Comparison of ENCODE assay signal across 10 mouse cellular contexts in genomic region chr6:36903159-36903794, GRCm38 (mm10).
A peak's percentile ranks its signal among the peaks of the same experiment; 100 is the strongest.
DNase-seq lines count a peak whose midpoint lies in the region; ATAC-seq and TF ChIP-seq lines count a peak whose summit lies in the region.
"Had no signal": no experiment of that assay in that cellular context is flagged by ENCODE, and none has a peak within 500 bp of the region (broad histone marks: within the 10 kb centered on the region; RNA-seq: fewer than 3 reads in every experiment).

No protein-coding gene starts in this region.

- TF ChIP-seq CTCF in embryonic fibroblast, embryonic 13.5 days (IDR thresholded peaks at IDR 0.05; ENCODE audit: borderline replicate concordance, insufficient read depth, low read length), result no peak
- TF ChIP-seq CTCF in hindbrain, postnatal 0 days (IDR thresholded peaks at IDR 0.05; ENCODE audit: low read depth), result no peak

- peak overlapping the region; percentile 37; the same call in 1 of the 2 replicates for H3K27ac ChIP-seq in heart, embryonic 13.5 days (replicated peaks)
- H3K27ac ChIP-seq in embryonic fibroblast, embryonic 13.5 days (ENCODE audit: insufficient read depth, low read length), result peak overlapping the region; percentile 22; the same call in 1 of the 2 replicates
- H3K27ac ChIP-seq in hindbrain, postnatal 0 days, result peak overlapping the region; percentile 66; the same call in 1 of the 2 replicates
- H3K27ac ChIP-seq in neural tube, embryonic 14.5 days (ENCODE audit: low read depth, low read length), result peak overlapping the region; percentile 23
- H3K27ac ChIP-seq: limb, embryonic 12.5 days had no signal

- DNase-seq in heart, adult 9 months (ENCODE audit: low spot score in 2 of 2), result no peak
- DNase-seq in hindbrain, postnatal 0 days (ENCODE audit: low spot score), result peak; percentile 17
- DNase-seq in ovary, postnatal 36 days (ENCODE audit: low spot score), result no peak
- no peak for DNase-seq in kidney, adult 18-20 months
- DNase-seq in gastrocnemius, postnatal 14 days, result no peak

- no peaks in the 10 kb centered on the region for H3K36me3 ChIP-seq in heart, embryonic 13.5 days
- no peaks in the 10 kb centered on the region for H3K36me3 ChIP-seq in hindbrain, postnatal 0 days (ENCODE audit: insufficient read depth, low read length)
- H3K36me3 ChIP-seq in neural tube, embryonic 14.5 days (ENCODE audit: control insufficient read depth, insufficient read depth, low read length), result no peaks in the 10 kb centered on the region
- H3K36me3 ChIP-seq: heart, embryonic 15.5 days; limb, embryonic 12.5 days had no signal

- no peaks in the 10 kb centered on the region for H3K27me3 ChIP-seq in heart, embryonic 13.5 days (replicated peaks)
- H3K27me3 ChIP-seq in hindbrain, postnatal 0 days (ENCODE audit: insufficient read depth, low read length), result no peaks in the 10 kb centered on the region
- no peaks in the 10 kb centered on the region for H3K27me3 ChIP-seq in neural tube, embryonic 14.5 days (ENCODE audit: control insufficient read depth, insufficient read depth, low read length)
- H3K27me3 ChIP-seq: heart, embryonic 15.5 days; limb, embryonic 12.5 days had no signal

- intact Hi-C loops in gastrocnemius, postnatal 14 days (cut with DNase I; ENCODE audit: low total_unique reads), result no loop called here

- H3K9ac ChIP-seq in heart, embryonic 13.5 days, result peak overlapping the region; percentile 3
- 0 out of 2 replicates have a peak overlapping the region, but pooled peaks have one; percentile 21 for H3K9ac ChIP-seq in hindbrain, postnatal 0 days (replicated peaks; ENCODE audit: low read length)
- H3K9ac ChIP-seq in neural tube, embryonic 14.5 days (replicated peaks; ENCODE audit: low read depth, low read length), result no peak overlapping the region
- H3K9ac ChIP-seq: heart, embryonic 15.5 days; limb, embryonic 12.5 days had no signal

- no peak overlapping the region for H3K4me2 ChIP-seq in heart, embryonic 13.5 days
- H3K4me2 ChIP-seq in hindbrain, postnatal 0 days (ENCODE audit: low read depth, low read length), result peak overlapping the region; percentile 21; the same call in 1 of the 2 replicates
- H3K4me2 ChIP-seq in neural tube, embryonic 14.5 days (ENCODE audit: low read depth, low read length), result no peak overlapping the region
- H3K4me2 ChIP-seq: heart, embryonic 15.5 days; limb, embryonic 12.5 days had no signal

- WGBS in heart, embryonic 13.5 days, result 42% methylated on average over 8 of the region's 8 CpGs
- WGBS in hindbrain, postnatal 0 days, result 8% methylated on average over 8 of the region's 8 CpGs
- WGBS in neural tube, embryonic 14.5 days, result 6% methylated on average over 8 of the region's 8 CpGs

- no peak for ATAC-seq in heart, embryonic 13.5 days (ENCODE audit: extremely low read depth, insufficient number of reproducible peaks, low FRiP score, low TSS enrichment)
- peak; percentile 79 for ATAC-seq in hindbrain, postnatal 0 days
- ATAC-seq in neural tube, embryonic 14.5 days (ENCODE audit: low read depth), result peak; percentile 72

- H3K9me3 ChIP-seq in heart, embryonic 13.5 days, result no peaks in the 10 kb centered on the region
- no peaks in the 10 kb centered on the region for H3K9me3 ChIP-seq in hindbrain, postnatal 0 days (ENCODE audit: low read length)
- no peaks in the 10 kb centered on the region for H3K9me3 ChIP-seq in neural tube, embryonic 14.5 days (ENCODE audit: control insufficient read depth, low read length)
- H3K9me3 ChIP-seq: heart, embryonic 15.5 days; limb, embryonic 12.5 days had no signal

- H3K4me1 ChIP-seq in heart, embryonic 13.5 days, result peaks cover 30% of the 10 kb centered on the region
- H3K4me1 ChIP-seq in embryonic fibroblast, embryonic 13.5 days (ENCODE audit: control insufficient read depth, insufficient read depth, low read length), result peaks cover 8% of the 10 kb centered on the region
- H3K4me1 ChIP-seq in hindbrain, postnatal 0 days (ENCODE audit: insufficient read depth, low read length), result peaks cover 7% of the 10 kb centered on the region; the same call in 1 of the 2 replicates
- peaks cover 6% of the 10 kb centered on the region; the same call in 1 of the 2 replicates for H3K4me1 ChIP-seq in neural tube, embryonic 14.5 days (ENCODE audit: control insufficient read depth, insufficient read depth, low read length)

- no peak for TF ChIP-seq POLR2A in embryonic fibroblast, embryonic 13.5 days (IDR thresholded peaks at IDR 0.05; ENCODE audit: low read depth, low read length)

- H3K4me3 ChIP-seq in heart, embryonic 13.5 days, result no peak overlapping the region
- no peak overlapping the region for H3K4me3 ChIP-seq in embryonic fibroblast, embryonic 13.5 days (ENCODE audit: insufficient read depth, low read length)
- H3K4me3 ChIP-seq in hindbrain, postnatal 0 days (ENCODE audit: low read length), result no peak overlapping the region
- no peak overlapping the region for H3K4me3 ChIP-seq in neural tube, embryonic 14.5 days (ENCODE audit: low read depth, low read length)
- H3K4me3 ChIP-seq: heart, embryonic 15.5 days; limb, embryonic 12.5 days had no signal
